Mouse (Mus musculus) midbrain, embryonic 16.5 days (tissue): ENCODE measurements around the gene Dynll1. TPM values are rescaled to one million over a fixed set of nuclear protein-coding genes. Genes with fewer than 3 reads are reported as not detected.

Experiments used
- ATAC-seq: fragments of 200-750 bp; cut with Nextera tagmentation; 2 replicates; pipeline ENCODE4 v1.8.0; 2017; ENCODE audit warnings: moderate TSS enrichment
- H3K27ac ChIP-seq: fragments of 300-500 bp; sonication (generic); 2 replicates; pipeline ENCODE4 v1.5.1; 2014; ENCODE audit warnings: mild to moderate bottlenecking, low read length, mixed read lengths
- H3K27me3 ChIP-seq: fragments of 300-500 bp; sonication (generic); 2 replicates; pipeline ENCODE4 v1.6.1; 2014; ENCODE audit warnings: low read depth, low read length, mixed read lengths; ENCODE audit not compliant: control insufficient read depth, insufficient read depth
- H3K36me3 ChIP-seq: fragments of 300-500 bp; sonication (generic); 2 replicates; pipeline ENCODE4 v1.6.1; 2014; ENCODE audit warnings: mild to moderate bottlenecking, low read length, moderate library complexity, mixed read lengths; ENCODE audit not compliant: control insufficient read depth, insufficient read depth
- H3K4me1 ChIP-seq: fragments of 300-500 bp; sonication (generic); 2 replicates; pipeline ENCODE4 v1.6.1; 2014; ENCODE audit warnings: mild to moderate bottlenecking, low read length, mixed read lengths; ENCODE audit not compliant: control insufficient read depth, insufficient read depth
- H3K4me2 ChIP-seq: fragments of 300-500 bp; sonication (generic); 2 replicates; pipeline ENCODE4 v1.6.1; 2014; ENCODE audit warnings: mild to moderate bottlenecking, low read length, mixed read lengths
- H3K4me3 ChIP-seq: fragments of 300-500 bp; sonication (generic); 2 replicates; pipeline ENCODE4 v1.5.1; 2014; ENCODE audit warnings: low read depth, mild to moderate bottlenecking, low read length, moderate library complexity, mixed read lengths
- H3K9ac ChIP-seq: fragments of 300-500 bp; sonication (generic); 2 replicates; pipeline ENCODE4 v1.6.1; 2014; ENCODE audit warnings: low read depth, low read length, mixed read lengths
- H3K9me3 ChIP-seq: fragments of 300-500 bp; sonication (generic); replicated peaks from 2 replicates; pipeline ENCODE4 v1.6.1; 2014; ENCODE audit warnings: mild to moderate bottlenecking, low read length, mixed read lengths; ENCODE audit not compliant: control insufficient read depth, poor library complexity, severe bottlenecking
- WGBS: fragments of 180-500 bp; shearing (Covaris S2); extraction: QIAGEN DNeasy Blood & Tissue Kit; methylation state at CpG from one replicate; pipeline ENCODE4 v1.1.7; 2014; 5-methylcytosine and 5-hydroxymethylcytosine counted together
- polyA plus RNA-seq: library from polyadenylated mRNA; unstranded; fragments of >200 nt; fragmentation: Nextera tagmentation; extraction: Ambion mirVana; gene quantifications from 2 replicates; pipeline ENCODE4 v1.2.1, GENCODE M21; 2015

Gene Dynll1
- polyA plus RNA-seq, 1 experiment from 2014 or later = 1,084 TPM

DNA sequence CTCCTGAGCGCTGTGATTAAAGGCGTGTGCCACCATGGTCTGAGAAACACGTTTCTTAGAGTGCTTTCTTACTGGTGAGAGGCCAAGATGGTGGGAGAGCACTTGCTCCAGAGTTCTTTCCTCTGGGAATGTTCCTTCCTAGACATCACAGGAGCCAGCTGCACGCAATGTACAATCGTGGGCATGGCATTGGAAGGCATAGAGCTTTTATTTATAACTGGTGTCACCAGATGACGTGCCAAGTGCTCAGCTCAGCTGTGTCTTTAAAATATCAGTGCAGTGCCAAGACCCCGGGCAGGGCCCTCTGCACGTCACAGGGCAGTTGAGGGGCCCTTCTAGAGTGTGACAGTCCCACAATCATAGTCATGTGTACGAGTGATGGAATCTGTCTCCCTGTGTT lies 30.2 kb upstream of the Dynll1 start:
- Histone ChIP-seq H3K4me1 (peaks cover 24% of the 10 kb centered on the region), H3K27me3 (no peaks in the 10 kb centered on the region), H3K4me3 (no peak overlapping the region), H3K36me3 (peaks cover 25% of the 10 kb centered on the region), H3K9ac (no peak overlapping the region), H3K9me3 (no peaks in the 10 kb centered on the region), H3K27ac (no peak overlapping the region), H3K4me2 (no peak overlapping the region)
- no peak for ATAC-seq
- WGBS = 91% methylated on average over 9 of the region's 9 CpGs

DNA sequence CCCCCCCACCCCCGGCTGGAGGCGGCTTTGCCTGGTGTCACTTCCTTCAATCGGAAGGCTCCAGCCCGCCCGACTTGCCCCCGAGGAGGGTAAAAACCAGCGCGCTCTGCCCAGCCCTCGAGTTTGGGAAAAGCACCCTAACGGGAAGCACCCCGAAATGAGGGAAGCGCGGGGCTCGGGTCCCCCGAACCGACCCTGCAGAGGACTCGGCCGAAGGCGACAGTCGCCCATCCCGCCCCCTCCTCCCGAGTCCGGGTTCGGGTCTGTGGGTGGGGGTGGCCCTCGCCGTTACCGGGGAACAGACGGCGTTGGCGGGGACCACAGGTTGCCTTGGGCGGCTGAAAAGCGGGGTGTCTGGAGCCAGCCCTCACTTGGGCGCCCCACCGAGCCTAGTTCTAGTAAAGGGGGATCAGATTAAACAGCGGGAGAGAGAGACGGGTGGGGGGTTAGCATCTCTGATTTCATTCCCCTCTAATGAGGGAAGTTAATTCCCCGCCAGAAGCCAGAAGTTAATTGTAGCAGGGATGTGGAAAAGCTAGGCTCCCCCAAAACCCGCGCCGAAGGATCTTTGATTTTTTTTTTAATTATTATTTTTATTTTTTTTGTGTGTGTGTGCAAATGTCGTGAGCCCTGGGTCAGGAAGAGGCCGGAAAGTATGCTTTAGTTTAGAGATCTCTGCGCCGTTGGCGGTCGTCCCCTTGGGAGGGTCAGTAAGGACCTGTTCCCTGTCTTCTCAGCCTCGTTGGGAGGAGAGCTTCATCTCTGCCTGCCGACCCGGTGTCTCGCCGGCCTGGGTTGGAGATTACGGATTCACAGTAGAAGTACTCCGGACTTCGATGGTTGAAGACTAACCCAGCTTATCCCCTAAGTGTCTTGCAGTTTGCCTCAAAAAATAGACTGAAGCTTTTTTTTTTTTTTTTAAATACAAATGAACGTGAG lies 27.1 kb upstream of the Dynll1 start:
- Histone ChIP-seq H3K27ac (peak overlapping the region; percentile 91), H3K4me3 (peak overlapping the region; percentile 86), H3K36me3 (peaks cover 10% of the 10 kb centered on the region), H3K4me2 (peak overlapping the region; percentile 80), H3K9me3 (no peaks in the 10 kb centered on the region), H3K9ac (peak overlapping the region; percentile 86), H3K4me1 (peaks cover 29% of the 10 kb centered on the region), H3K27me3 (no peaks in the 10 kb centered on the region)
- ATAC-seq = 0 out of 2 replicates have a peak, but pooled peaks have one; percentile 19
- under 1% methylated on average over 53 of the region's 55 CpGs for WGBS

DNA sequence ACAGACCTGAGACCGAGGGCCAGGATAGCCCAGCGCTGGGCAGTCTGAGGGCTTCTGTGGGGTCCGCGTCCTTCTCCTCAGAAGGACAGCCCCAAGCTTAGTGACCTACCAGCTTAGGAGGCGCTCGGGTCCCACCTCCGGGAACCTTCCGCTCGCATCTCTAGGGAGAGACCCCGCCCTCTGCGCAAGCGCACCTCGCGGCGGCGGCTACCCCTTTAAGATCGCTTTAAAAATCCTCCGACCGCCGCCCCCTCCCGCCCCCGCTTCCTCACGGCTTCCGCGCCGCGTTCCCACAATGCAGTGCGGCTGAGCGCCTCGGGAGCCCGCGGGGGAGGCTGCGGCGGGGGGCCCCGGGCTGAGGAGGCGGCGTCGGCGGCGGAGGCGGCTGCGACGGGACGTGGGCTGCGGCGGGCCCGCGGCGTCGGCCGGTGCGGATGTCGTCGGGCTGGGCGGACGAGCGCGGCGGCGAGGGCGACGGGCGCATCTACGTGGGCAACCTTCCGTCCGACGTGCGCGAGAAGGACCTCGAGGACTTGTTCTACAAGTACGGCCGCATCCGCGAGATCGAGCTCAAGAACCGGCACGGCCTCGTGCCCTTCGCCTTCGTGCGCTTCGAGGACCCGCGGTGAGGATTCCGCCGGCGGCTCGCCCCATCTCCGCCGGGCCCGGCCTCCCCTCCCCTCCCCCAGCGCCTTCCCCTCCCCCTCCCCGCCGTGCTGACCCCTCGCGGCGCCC lies 26.2 kb upstream of the Dynll1 start, which contains the start of gene Srsf9:
Srsf9 (plus strand) TSS at position 303 of the 735 bp plus-strand sequence.
- peak within 1 kb of the TSS; percentile 91 for H3K27ac ChIP-seq
- peaks cover 2% of the 10 kb centered on the region; the same call in 1 of the 2 replicates for H3K36me3 ChIP-seq
- peak within 1 kb of the TSS; percentile 86 for H3K4me3 ChIP-seq
- ATAC-seq = peak; percentile 93
- peak within 1 kb of the TSS; percentile 80 for H3K4me2 ChIP-seq
- 0% methylated on average over 81 of the region's 97 CpGs for WGBS
- no peaks in the 10 kb centered on the region for H3K9me3 ChIP-seq
- peak within 1 kb of the TSS; percentile 86 for H3K9ac ChIP-seq
- no peaks in the 10 kb centered on the region for H3K27me3 ChIP-seq
- peaks cover 29% of the 10 kb centered on the region for H3K4me1 ChIP-seq

DNA sequence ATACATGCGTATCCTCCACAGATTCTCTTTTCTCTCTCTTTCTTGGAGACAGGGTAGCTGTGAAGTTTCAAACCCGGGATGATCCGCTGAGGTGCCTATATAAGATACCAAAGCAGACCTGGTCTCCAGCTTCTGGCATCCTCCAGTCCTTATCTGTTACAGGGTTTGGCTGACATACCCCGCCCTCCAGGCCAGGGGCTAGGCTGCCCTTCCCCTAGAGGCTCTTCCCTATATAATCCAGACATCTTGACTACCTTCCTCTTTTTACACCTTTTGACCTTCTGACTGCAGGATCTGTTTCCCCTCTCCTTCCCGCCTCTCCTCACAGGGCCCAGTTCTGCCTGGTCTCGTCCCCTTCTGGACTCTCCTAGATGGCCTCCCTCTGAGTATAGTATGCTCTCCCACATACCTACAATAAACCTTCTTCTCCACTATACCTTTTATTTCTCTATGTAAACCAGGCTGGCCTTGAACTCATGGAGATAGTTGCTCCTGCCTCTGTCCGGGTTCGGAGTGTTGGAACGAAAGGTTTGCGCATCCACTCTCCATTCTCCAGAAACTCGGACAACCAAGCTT lies 25.5 kb upstream of the Dynll1 start:
- Histone ChIP-seq H3K27ac (peak overlapping the region; percentile 91), H3K36me3 (peaks cover 2% of the 10 kb centered on the region; the same call in 1 of the 2 replicates), H3K4me1 (peaks cover 29% of the 10 kb centered on the region), H3K27me3 (no peaks in the 10 kb centered on the region), H3K9me3 (no peaks in the 10 kb centered on the region), H3K4me3 (peak overlapping the region; percentile 86), H3K9ac (peak overlapping the region; percentile 86), H3K4me2 (peak overlapping the region; percentile 55)
- WGBS = 30% methylated on average over 11 of the region's 11 CpGs
- peak; percentile 27; the same call in 1 of the 2 replicates for ATAC-seq

DNA sequence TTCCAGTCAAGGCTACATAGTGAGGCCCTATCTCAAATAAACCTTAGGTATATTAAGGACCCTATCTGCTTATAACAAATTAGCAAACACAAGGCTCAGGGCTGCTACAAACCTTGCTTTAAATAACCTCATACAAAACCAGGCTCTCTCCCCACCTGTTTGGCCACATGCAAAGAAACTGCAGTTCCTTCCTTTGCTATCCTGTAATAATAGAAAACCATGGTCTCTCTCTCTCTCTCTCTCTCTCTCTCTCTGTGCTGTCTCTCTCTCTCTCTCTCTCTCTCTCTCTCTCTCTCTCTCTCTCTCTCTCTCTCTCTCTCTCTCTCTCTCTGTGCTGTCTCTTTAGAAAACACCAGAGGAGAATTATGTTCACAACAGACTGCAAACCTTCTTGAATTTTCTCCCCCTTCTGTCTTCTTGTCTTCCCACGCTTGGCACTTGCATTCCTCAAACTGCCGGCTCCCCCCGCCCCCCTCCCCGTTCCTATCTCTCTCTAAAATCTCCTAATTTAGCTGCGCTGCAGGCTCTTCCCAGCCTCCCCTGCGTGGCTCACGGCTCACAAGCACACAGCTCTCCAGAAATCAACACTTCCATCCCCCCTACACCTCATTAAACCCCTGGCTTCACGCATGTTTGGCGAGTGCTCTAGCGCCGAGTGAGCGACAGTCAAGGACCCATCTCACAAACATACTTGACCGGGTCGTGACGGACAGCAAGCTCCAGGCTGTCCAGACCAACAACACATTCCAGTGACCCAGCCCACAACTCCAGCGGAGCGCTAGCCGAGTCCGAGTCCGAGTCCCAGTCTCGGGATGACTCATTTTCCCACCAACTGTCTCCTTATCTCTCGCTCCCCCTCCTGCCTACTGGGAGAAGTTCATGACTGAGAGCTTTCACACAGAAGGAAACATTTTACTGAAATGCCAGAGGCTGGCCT lies 18.5 kb upstream of the Dynll1 start:
- Histone ChIP-seq H3K9ac (peak overlapping the region; percentile 58), H3K4me3 (peak overlapping the region; percentile 40), H3K27me3 (no peaks in the 10 kb centered on the region), H3K4me1 (peaks cover 14% of the 10 kb centered on the region), H3K9me3 (no peaks in the 10 kb centered on the region), H3K36me3 (no peaks in the 10 kb centered on the region), H3K4me2 (peak overlapping the region; percentile 90), H3K27ac (peak overlapping the region; percentile 73)
- ATAC-seq = peak; percentile 52; the same call in 1 of the 2 replicates
- WGBS = under 1% methylated on average over 22 of the region's 22 CpGs

DNA sequence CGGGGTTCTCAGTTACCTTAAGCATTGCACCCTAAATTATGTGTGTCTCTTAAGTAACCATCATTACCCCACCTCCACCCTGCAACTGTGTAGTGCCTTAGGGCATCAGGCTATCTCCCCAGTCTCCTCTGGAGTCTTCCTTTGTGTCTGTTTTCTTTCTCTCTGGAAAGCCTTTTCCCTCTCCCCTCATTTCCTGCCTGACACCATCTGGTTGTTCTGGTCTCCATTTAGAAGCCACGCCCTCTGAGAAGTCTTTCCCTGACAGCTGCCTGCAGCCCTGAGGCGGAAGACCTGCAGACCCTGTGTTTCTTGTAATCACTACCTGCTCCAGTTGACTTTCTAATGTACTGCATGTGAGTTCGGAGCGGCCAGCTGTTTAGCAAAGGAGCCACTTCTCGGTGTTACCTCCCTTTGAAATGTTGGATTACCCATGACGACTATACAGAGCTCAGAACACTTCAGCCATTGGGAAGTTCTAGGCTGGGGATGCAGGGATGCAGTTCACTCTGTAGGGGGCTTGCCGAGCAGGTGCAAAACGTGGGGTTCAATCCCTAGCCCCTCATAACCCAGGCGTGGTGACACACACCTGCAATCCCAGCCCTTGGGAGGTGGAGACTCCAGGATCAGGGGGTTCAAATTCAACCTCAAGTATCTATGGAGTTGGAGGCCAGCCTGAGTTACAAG lies 17.0 kb upstream of the Dynll1 start:
- Histone ChIP-seq H3K27ac (no peak overlapping the region), H3K9ac (no peak overlapping the region), H3K4me1 (peaks cover 14% of the 10 kb centered on the region), H3K4me3 (no peak overlapping the region), H3K9me3 (no peaks in the 10 kb centered on the region), H3K27me3 (no peaks in the 10 kb centered on the region), H3K4me2 (no peak overlapping the region), H3K36me3 (no peaks in the 10 kb centered on the region)
- WGBS = 9% methylated on average over 10 of the region's 10 CpGs
- no peak for ATAC-seq

DNA sequence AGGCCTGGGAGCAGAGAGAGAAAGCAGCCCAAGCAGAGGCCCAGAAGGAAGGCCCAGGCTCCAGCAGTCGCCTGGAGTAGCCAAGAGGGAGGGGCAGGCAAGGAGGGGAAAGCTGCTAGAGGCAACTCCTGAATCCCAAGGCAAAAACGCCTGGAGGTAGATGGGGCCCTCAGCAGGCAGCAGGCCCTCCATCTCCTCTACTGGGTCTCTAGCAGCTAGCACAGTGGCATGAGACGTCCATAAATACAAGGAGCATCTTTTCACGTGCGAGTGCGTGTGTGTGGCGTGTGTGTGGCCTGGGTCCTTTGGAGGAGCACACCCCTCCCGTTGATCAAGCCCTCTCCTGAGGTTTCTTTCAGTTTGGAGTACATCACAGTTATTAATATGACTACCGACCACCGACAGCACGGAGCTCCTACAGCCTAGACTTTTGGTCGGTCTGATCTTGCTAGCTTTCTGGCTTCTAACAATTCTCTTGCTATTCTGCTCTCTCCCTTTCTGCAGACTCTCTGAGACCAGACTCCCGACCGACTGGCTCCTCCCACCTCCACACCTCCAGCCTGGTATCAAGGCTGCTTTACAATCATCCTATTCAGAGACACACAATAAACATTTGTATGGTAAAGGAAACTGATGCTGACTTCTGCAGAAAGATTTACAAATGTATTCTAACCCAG lies 16.3 kb upstream of the Dynll1 start:
- Histone ChIP-seq H3K4me2 (no peak overlapping the region), H3K36me3 (no peaks in the 10 kb centered on the region), H3K9me3 (no peaks in the 10 kb centered on the region), H3K4me1 (peaks cover 14% of the 10 kb centered on the region), H3K4me3 (no peak overlapping the region), H3K27ac (peak overlapping the region; percentile 10; the same call in 1 of the 2 replicates), H3K9ac (peak overlapping the region; percentile 2; the same call in 1 of the 2 replicates), H3K27me3 (no peaks in the 10 kb centered on the region)
- no peak for ATAC-seq
- WGBS = 4% methylated on average over 14 of the region's 14 CpGs
